Mouse (Mus musculus): ENCODE results near the gene Gpatch1. TPM values are rescaled to one million over a fixed set of nuclear protein-coding genes. Genes with fewer than 3 reads are reported as not detected.
A peak's percentile ranks its signal among the peaks of the same experiment; 100 is the strongest.
"Not testable (repeated sequence)": the region's sequence is repeated elsewhere in the genome, so short reads cannot be mapped to it uniquely, and the experiment has no call there.

Gpatch1 gene
- polyA plus RNA-seq, 1 experiment = 22.1 TPM

- peak in 1 of 2 experiments; percentile 64 for DNase-seq (ENCODE audit: extremely low spot score in 1 of 2, low spot score in 1 of 2)
Measured at GRCm38 (mm10) chr7:35333231-35333651, 15.0 kb upstream of the Gpatch1 start.

- DNase-seq (ENCODE audit: extremely low spot score in 1 of 2, low spot score in 1 of 2) = no peak
Measured at GRCm38 (mm10) chr7:35331590-35331989, 13.3 kb upstream of the Gpatch1 start.

GRCm38 (mm10) chr7:35322732-35323420 lies 4.6 kb upstream of the Gpatch1 start:
- no peak for DNase-seq (ENCODE audit: extremely low spot score in 1 of 2, low spot score in 1 of 2)

DNA sequence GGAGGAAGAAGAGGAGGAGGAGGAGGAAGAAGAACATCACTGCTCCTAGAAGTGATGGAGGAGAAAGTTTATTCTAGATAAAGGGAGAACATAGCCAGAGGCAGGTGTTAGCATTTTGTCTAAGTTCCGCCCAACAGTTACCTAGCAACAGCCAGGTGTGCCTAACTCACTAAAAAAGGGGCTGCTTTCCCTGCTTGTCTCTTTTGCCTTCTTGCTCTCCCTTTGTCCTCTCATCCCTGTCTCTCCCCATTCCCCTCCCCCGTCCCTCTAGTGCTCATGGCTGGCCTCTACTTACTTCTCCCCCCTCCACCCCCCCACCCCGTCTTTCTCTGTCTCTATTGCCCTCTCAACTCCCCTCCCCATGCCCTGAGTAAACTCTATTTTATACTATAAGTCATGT lies 3.9 kb upstream of the Gpatch1 start:
- no peak for DNase-seq (ENCODE audit: extremely low spot score in 1 of 2, low spot score in 1 of 2)

DNA sequence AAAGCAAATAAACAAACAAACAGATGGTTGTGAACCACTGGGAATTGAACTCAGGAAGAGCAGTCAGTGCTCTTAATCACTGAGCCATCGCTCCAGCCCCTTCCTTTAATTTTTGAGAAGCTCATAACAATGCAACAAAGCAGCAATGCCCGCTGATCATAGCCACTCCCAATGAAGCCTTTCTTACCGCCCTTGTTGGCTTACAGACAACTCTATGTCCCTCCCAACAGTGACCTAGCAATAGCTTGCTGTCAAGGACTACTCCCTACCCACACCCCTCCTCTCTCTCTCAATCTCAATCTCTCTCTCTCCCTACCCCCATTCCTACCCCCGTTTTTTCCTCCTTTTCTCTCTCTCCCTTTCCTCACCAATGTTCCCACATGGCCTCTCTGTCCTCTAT lies 1.5 kb upstream of the Gpatch1 start:
- no peak for DNase-seq (ENCODE audit: extremely low spot score in 1 of 2, low spot score in 1 of 2)

DNA sequence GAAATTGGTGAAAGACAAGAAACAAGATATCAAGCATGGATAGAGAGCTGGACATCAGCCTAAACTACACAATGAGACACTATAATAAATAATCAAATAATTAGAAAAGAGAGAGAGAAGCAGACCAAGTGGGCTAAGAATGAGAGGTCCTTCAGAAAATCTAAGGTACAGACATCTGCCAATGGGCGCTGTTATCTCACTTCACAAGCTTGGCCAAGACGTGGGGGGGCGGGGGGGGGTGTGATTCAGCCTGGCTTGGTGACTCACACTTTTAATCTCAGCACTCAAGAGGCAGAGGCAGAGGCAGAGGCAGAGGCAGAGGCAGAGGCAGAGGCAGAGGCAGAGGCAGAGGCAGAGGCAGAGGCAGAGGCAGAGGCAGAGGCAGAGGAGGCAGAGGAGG lies 981 bp upstream of the Gpatch1 start:
- not testable (repeated sequence) for DNase-seq (ENCODE audit: extremely low spot score in 1 of 2, low spot score in 1 of 2)

DNA sequence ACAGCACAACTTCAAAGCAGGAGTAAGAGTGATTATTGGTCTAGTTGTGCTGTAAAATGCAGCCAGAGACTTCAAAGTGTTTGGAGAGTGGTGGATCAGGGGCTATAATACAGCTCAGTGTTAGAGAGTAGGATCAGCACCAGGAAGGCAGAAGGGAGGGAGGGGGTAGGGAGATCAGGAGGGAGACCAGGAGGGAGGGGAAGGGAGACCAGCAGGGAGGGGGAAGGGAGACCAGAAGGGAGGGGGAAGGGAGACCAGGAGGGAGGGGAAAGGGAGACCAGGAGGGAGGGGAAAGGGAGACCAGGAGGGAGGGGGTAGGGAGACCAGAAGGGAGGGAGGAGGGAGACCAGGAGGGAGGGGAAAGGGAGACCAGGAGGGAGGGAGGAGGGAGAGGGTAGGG lies 4.1 kb downstream of the Gpatch1 start:
- DNase-seq (ENCODE audit: extremely low spot score in 1 of 2, low spot score in 1 of 2) = no peak

- DNase-seq (ENCODE audit: extremely low spot score in 1 of 2, low spot score in 1 of 2) = no peak
Measured at GRCm38 (mm10) chr7:35311214-35311613, 7.0 kb downstream of the Gpatch1 start.

DNA sequence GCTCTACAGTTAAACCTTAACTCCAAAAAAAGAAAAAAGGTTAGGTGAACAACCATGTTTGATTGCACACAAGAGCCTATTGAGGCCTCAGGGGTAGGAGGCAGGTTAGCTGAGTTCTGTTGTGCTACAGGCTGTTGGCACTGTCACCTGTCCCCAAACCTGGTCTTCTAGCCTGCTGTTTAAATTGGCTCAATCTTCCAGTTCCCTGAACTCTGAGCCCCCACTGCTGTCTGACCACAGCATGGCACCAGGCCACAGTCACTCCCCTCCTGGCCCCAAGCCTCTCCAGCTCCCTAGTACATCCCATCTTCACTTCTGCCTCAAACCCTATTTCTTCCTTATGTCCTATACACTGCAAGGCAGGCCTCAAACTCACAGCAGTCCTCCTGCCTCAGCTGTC lies 17.4 kb downstream of the Gpatch1 start:
- no peak for DNase-seq (ENCODE audit: extremely low spot score in 1 of 2, low spot score in 1 of 2)

DNA sequence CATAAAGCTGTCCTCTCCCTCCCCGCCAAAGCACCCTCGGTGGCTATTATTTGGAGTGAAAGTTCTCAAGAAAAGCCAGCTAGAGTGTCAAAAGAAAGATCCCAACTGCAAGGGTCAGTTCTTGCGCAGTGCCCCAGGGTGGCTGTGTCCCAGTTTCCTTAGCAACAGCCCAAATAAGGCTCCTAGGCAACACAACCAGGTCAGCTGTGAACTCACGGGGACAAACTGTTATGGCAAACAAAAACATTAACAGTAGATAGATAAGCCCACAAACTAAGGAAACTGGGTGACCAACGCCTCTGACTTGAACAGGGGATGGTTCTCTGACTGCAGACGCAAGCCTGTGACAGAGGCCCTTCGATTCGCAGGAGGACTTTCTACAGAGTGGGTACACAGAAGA lies 18.6 kb downstream of the Gpatch1 start:
- DNase-seq (ENCODE audit: extremely low spot score in 1 of 2, low spot score in 1 of 2) = peak in 1 of 2 experiments; percentile 33

GRCm38 (mm10) chr7:35297886-35298285 lies 20.4 kb downstream of the Gpatch1 start:
- DNase-seq (ENCODE audit: extremely low spot score in 1 of 2, low spot score in 1 of 2) = no peak

- no peak for DNase-seq (ENCODE audit: extremely low spot score in 1 of 2, low spot score in 1 of 2)
Measured at GRCm38 (mm10) chr7:35295631-35296030, 22.6 kb downstream of the Gpatch1 start.

DNA sequence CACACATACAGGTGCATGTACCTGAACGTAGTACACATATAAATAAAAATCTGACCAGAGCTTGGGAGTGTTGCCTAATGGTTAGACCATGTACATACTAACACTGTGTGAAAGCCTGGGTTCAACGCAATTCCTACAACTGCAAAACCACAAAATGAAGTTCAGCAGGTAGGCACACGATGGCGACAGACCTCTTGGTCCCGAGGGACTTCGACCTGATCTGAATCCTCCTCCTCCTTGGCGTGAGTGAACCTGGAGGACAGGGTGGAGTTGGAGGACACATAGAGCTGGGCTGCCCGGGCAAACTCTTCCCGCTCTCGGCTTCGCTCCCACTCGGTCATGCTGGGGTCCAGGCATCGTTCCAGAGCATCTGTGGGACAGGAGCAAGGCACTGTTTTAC lies 24.8 kb downstream of the Gpatch1 start:
- no peak for DNase-seq (ENCODE audit: extremely low spot score in 1 of 2, low spot score in 1 of 2)

- DNase-seq (ENCODE audit: extremely low spot score in 1 of 2, low spot score in 1 of 2) = no peak
Measured at GRCm38 (mm10) chr7:35278933-35279332, 39.3 kb downstream of the Gpatch1 start.

DNA sequence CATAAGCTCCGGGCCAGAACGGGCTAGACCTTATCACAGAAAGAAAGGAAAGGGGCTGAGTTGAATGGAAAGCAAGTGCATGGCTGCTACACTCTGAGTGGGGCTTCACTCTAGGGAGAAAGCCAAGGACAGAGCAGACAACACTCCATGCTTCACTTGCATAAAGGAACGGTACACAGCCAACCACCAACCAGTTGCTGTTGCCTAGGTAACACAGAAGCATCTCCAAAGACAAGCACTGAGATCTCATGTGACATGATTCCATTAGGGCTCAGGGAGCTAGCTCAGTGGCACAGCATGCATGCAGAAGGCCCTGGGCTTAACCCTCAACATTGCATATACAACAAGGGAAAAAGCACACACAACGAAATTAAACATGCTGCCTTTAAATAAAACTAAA lies 40.8 kb downstream of the Gpatch1 start:
- peak in 1 of 2 experiments; percentile 13 for DNase-seq (ENCODE audit: extremely low spot score in 1 of 2, low spot score in 1 of 2)

DNA sequence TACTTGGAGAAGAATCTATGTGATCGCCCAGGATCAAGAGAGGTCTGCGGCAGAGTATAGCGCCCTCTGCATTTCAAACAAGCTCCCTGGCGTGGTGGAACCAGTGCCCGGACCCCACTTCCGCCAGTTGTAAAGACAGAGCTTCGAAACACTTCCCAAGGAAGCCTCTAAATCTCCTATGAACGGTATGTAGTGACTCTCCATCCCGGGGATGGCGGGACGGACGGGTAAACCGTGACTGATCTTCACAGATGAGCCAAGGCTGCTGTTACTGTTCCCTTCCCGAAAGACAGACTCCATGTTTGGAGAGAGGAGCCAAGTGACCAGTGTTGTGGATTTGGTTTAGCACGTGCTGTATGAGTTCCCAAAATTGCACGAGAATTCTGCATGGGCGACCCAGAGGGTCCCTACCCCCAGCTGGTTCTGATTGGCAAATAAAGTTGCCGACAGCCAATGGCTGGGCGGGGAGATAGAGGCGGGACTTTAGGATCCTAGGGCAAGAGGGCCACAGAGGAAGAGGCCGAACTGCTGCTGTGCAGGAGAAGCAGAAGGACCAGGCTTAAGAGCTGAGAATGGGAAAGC lies 48.7 kb downstream of the Gpatch1 start:
- DNase-seq (ENCODE audit: extremely low spot score in 1 of 2, low spot score in 1 of 2) = no peak

GRCm38 (mm10) chr7:35267841-35268240 lies 50.4 kb downstream of the Gpatch1 start:
- no peak for DNase-seq (ENCODE audit: extremely low spot score in 1 of 2, low spot score in 1 of 2)

- DNase-seq (ENCODE audit: extremely low spot score in 1 of 2, low spot score in 1 of 2) = no peak
Measured at GRCm38 (mm10) chr7:35266666-35267065, 51.6 kb downstream of the Gpatch1 start.

DNA sequence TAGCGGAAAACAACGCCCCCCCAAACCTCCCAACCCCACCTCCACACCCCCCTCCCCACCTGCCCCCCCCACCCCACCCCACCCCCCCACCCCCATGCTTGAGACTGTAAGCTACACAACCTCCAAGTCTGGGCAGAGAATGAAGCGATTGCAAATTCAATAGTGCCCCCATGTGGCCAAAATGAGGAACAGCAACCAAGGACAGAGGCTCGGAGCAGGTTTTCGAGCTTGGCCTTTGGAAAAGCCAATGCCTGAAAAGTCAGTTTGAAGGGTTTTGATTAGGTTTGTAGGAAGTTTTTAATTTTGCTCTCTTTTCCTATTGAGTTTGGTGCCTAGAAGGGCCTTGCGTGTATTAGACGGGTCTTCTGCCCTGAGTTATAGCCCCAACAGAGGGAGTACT lies 53.5 kb downstream of the Gpatch1 start:
- peak; percentile 27 to 78 for DNase-seq (ENCODE audit: extremely low spot score in 1 of 2, low spot score in 1 of 2)

DNA sequence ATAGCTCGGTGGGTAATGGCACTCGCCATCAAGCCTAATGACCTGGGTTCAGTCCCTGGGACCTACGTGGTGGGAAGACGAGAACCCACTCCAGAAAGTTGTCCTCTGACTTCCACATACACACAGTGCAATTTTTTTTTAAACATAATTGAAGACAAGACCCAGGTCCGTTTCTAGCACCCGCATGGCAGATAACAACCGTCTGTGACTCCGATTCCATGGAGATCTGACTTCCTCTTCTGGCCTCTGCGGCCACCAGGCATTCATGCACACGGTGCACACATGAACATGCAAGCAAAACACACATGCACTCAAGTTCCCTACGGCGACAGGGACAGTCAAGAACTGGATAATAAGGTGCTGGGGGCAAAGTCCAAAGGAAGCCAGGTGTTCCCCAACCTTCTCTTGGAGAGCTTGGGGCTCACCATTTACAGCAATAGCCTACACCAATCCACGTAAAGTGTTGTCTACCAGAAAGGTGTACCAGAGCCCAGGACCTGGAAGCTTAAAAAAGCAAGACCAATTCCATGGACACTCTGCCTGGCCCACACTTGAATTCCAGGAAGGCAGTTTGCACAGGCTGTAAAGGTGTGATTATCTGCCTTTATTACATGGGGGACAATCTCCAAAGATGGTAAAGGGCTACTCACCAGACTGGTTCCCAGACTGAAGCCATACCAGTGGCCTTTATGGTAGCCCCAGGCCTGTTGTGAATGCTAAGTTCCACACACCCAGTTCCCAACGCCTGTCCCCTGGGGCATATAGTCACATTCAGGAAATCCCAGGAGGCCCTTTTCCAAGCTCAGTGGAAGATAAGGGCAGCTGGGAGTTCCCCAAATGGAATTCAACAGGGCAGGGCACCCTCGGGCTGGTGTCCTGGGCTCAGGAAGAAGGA lies 54.4 kb downstream of the Gpatch1 start:
- DNase-seq (ENCODE audit: extremely low spot score in 1 of 2, low spot score in 1 of 2) = no peak

DNA sequence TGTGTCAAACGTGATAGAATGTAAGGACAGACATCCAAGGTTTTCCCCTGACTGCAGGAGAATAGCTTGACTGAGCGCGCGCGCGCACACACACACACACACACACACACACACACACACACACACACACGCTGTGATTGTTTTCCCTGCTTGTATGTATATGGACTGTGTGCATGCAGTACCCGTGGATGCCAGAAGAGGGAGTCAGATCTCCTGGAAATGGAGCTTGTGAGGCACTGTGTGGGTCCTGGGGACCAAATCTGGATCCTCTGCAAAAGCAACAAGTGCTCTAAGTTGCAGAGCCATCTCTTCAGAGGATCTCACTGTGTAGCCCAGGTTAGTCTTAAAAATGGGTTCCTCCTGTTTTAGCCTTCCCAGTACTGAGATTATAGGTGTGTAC lies 58.9 kb downstream of the Gpatch1 start:
- no peak for DNase-seq (ENCODE audit: extremely low spot score in 1 of 2, low spot score in 1 of 2)
